Mouse (Mus musculus) neural tube, embryonic 15.5 days (tissue): ENCODE data around the gene Pld3. TPM values are rescaled to one million over a fixed set of nuclear protein-coding genes. Genes with fewer than 3 reads are reported as not detected.

ENCODE experiments used
- ATAC-seq: fragments of 200-750 bp; cut with Nextera tagmentation; 2 replicates; pipeline ENCODE4 v1.8.0; 2017; ENCODE audit warnings: mild to moderate bottlenecking, moderate TSS enrichment, moderate library complexity; ENCODE audit not compliant: low FRiP score
- H3K27ac ChIP-seq: fragments of 300-500 bp; sonication (generic); replicated peaks from 2 replicates; pipeline ENCODE4 v1.5.1; 2015; ENCODE audit warnings: mild to moderate bottlenecking, inconsistent platforms
- H3K27me3 ChIP-seq: fragments of 300-500 bp; sonication (generic); replicated peaks from 2 replicates; pipeline ENCODE4 v1.6.1; 2015; ENCODE audit warnings: inconsistent platforms
- H3K36me3 ChIP-seq: fragments of 300-500 bp; sonication (generic); 2 replicates; pipeline ENCODE4 v1.6.1; 2015; ENCODE audit warnings: inconsistent platforms
- H3K4me1 ChIP-seq: fragments of 300-500 bp; sonication (generic); 2 replicates; pipeline ENCODE4 v1.6.1; 2015; ENCODE audit warnings: inconsistent platforms
- H3K4me2 ChIP-seq: fragments of 300-500 bp; sonication (generic); 2 replicates; pipeline ENCODE4 v1.6.1; 2015; ENCODE audit warnings: inconsistent platforms, mild to moderate bottlenecking, moderate library complexity
- H3K4me3 ChIP-seq: fragments of 300-500 bp; sonication (generic); replicated peaks from 2 replicates; pipeline ENCODE4 v1.5.1; 2015; ENCODE audit warnings: mild to moderate bottlenecking, inconsistent platforms
- H3K9ac ChIP-seq: fragments of 300-500 bp; sonication (generic); replicated peaks from 2 replicates; pipeline ENCODE4 v1.6.1; 2015; ENCODE audit warnings: mild to moderate bottlenecking, inconsistent platforms
- H3K9me3 ChIP-seq: fragments of 300-500 bp; sonication (generic); replicated peaks from 2 replicates; pipeline ENCODE4 v1.6.1; 2016; ENCODE audit warnings: inconsistent platforms
- WGBS: fragments of 180-500 bp; shearing (Covaris S2); methylation state at CpG from one replicate; pipeline ENCODE4 v1.1.7; 2015; ENCODE audit warnings: mixed read lengths; 5-methylcytosine and 5-hydroxymethylcytosine counted together
- polyA plus RNA-seq: library from polyadenylated mRNA; unstranded; fragments of >200 nt; fragmentation: Nextera tagmentation; extraction: Ambion mirVana; gene quantifications from 2 replicates; pipeline ENCODE4 v1.2.1, GENCODE M21; 2015

The Pld3 gene
- polyA plus RNA-seq = 187 and 191 TPM in 2 replicates

- under 1% methylated on average over 41 of the region's 41 CpGs for WGBS
- H3K4me1 ChIP-seq = peaks cover 32% of the 10 kb centered on the region
- no peaks in the 10 kb centered on the region for H3K9me3 ChIP-seq
- peaks cover 5% of the 10 kb centered on the region; the same call in 1 of the 2 replicates for H3K36me3 ChIP-seq
- peak within 1 kb of the TSS; percentile 87 for H3K4me2 ChIP-seq
- peak within 1 kb of the TSS; percentile 82 for H3K9ac ChIP-seq
- peak within 1 kb of the TSS; percentile 81 for H3K4me3 ChIP-seq
- H3K27me3 ChIP-seq = no peaks in the 10 kb centered on the region
- peak; percentile 99 for ATAC-seq
- H3K27ac ChIP-seq = peak within 1 kb of the TSS; percentile 63; the same call in 1 of the 2 replicates
These were observed at the start of gene Pld3, which contains the start of gene 2310022A10Rik for GRCm38 (mm10) chr7:27552931-27553513. Pld3 (minus strand) TSS chr7:27553218. 2310022A10Rik (plus strand) TSS chr7:27553233.

- Histone ChIP-seq H3K9me3 (no peaks in the 10 kb centered on the region), H3K27ac (no peak overlapping the region), H3K4me2 (no peak overlapping the region), H3K9ac (no peak overlapping the region), H3K36me3 (no peaks in the 10 kb centered on the region), H3K4me1 (peaks cover 59% of the 10 kb centered on the region), H3K4me3 (no peak overlapping the region), H3K27me3 (no peaks in the 10 kb centered on the region)
- WGBS = 92% methylated on average over 2 of the region's 2 CpGs
- ATAC-seq = no peak
These were observed 49.1 kb upstream of the Pld3 start for GRCm38 (mm10) chr7:27602161-27602560.

- Histone ChIP-seq H3K4me3 (no peak overlapping the region), H3K27me3 (no peaks in the 10 kb centered on the region), H3K4me1 (peaks cover 59% of the 10 kb centered on the region), H3K9me3 (no peaks in the 10 kb centered on the region), H3K27ac (no peak overlapping the region), H3K9ac (no peak overlapping the region), H3K4me2 (no peak overlapping the region), H3K36me3 (no peaks in the 10 kb centered on the region)
- 57% methylated on average over 4 of the region's 4 CpGs for WGBS
- no peak for ATAC-seq
These were observed 48.6 kb upstream of the Pld3 start for GRCm38 (mm10) chr7:27601628-27602027.

GRCm38 (mm10) chr7:27598053-27598452 is 45.0 kb upstream of the Pld3 start:
- no peaks in the 10 kb centered on the region for H3K9me3 ChIP-seq
- ATAC-seq = no peak
- 83% methylated on average over 7 of the region's 7 CpGs for WGBS
- H3K4me1 ChIP-seq = peaks cover 48% of the 10 kb centered on the region
- H3K4me2 ChIP-seq = no peak overlapping the region
- no peaks in the 10 kb centered on the region for H3K27me3 ChIP-seq
- H3K9ac ChIP-seq = no peak overlapping the region
- H3K27ac ChIP-seq = no peak overlapping the region
- no peaks in the 10 kb centered on the region for H3K36me3 ChIP-seq
- no peak overlapping the region for H3K4me3 ChIP-seq

GRCm38 (mm10) chr7:27596586-27597503 is 43.8 kb upstream of the Pld3 start:
- no peak for ATAC-seq
- peak overlapping the region; percentile 11; the same call in 1 of the 2 replicates for H3K4me2 ChIP-seq
- H3K4me1 ChIP-seq = peaks cover 49% of the 10 kb centered on the region

GRCm38 (mm10) chr7:27592934-27593645 is 40.1 kb upstream of the Pld3 start:
- H3K4me1 ChIP-seq = peaks cover 36% of the 10 kb centered on the region
- no peak for ATAC-seq
- peak overlapping the region; percentile 84 for H3K9ac ChIP-seq
- no peaks in the 10 kb centered on the region for H3K36me3 ChIP-seq
- peak overlapping the region; percentile 100 for H3K27ac ChIP-seq
- H3K4me2 ChIP-seq = peak overlapping the region; percentile 75
- peak overlapping the region; percentile 68 for H3K4me3 ChIP-seq
- whole genome bisulfite sequencing = 56% methylated on average over 12 of the region's 12 CpGs
- no peaks in the 10 kb centered on the region for H3K27me3 ChIP-seq
- no peaks in the 10 kb centered on the region for H3K9me3 ChIP-seq

More at GRCm38 (mm10) chr7:27596586-27597503, 43.8 kb upstream of the Pld3 start:
- Histone ChIP-seq H3K36me3 (no peaks in the 10 kb centered on the region), H3K27me3 (no peaks in the 10 kb centered on the region), H3K4me3 (no peak overlapping the region), H3K27ac (peak overlapping the region; percentile 64), H3K9me3 (no peaks in the 10 kb centered on the region), H3K9ac (no peak overlapping the region)
- 62% methylated on average over 10 of the region's 10 CpGs for WGBS

GRCm38 (mm10) chr7:27592217-27592929 is 39.4 kb upstream of the Pld3 start:
- Histone ChIP-seq H3K27ac (peak overlapping the region; percentile 100), H3K4me3 (peak overlapping the region; percentile 68), H3K9me3 (no peaks in the 10 kb centered on the region), H3K36me3 (no peaks in the 10 kb centered on the region), H3K27me3 (no peaks in the 10 kb centered on the region), H3K9ac (peak overlapping the region; percentile 84), H3K4me1 (peaks cover 34% of the 10 kb centered on the region), H3K4me2 (peak overlapping the region; percentile 75)
- peak; percentile 66 for ATAC-seq
- WGBS = 2% methylated on average over 17 of the region's 17 CpGs

- Histone ChIP-seq H3K9ac (peak within 1 kb of the TSS; percentile 84), H3K4me3 (peak within 1 kb of the TSS; percentile 68), H3K27me3 (no peaks in the 10 kb centered on the region), H3K4me1 (peaks cover 25% of the 10 kb centered on the region), H3K27ac (peak within 1 kb of the TSS; percentile 100), H3K9me3 (no peaks in the 10 kb centered on the region), H3K36me3 (no peaks in the 10 kb centered on the region), H3K4me2 (peak within 1 kb of the TSS; percentile 75)
- peak; percentile 95 for ATAC-seq
- WGBS = 1% methylated on average over 58 of the region's 71 CpGs
These were observed 38.5 kb upstream of the Pld3 start, which contains the start of gene Akt2 for GRCm38 (mm10) chr7:27591266-27592216. Akt2 (plus strand) TSS chr7:27591552.

GRCm38 (mm10) chr7:27590566-27591213 is 37.7 kb upstream of the Pld3 start:
- peak overlapping the region; percentile 40; the same call in 1 of the 2 replicates for H3K9ac ChIP-seq
- 61% methylated on average over 4 of the region's 4 CpGs for WGBS
- H3K27me3 ChIP-seq = no peaks in the 10 kb centered on the region
- no peaks in the 10 kb centered on the region for H3K9me3 ChIP-seq
- ATAC-seq = no peak
- H3K36me3 ChIP-seq = peaks cover under 1% of the 10 kb centered on the region; the same call in 1 of the 2 replicates
- H3K4me1 ChIP-seq = peaks cover 17% of the 10 kb centered on the region
- peak overlapping the region; percentile 68 for H3K4me3 ChIP-seq
- H3K4me2 ChIP-seq = peak overlapping the region; percentile 57
- peak overlapping the region; percentile 100 for H3K27ac ChIP-seq

- H3K4me3 ChIP-seq = no peak overlapping the region
- ATAC-seq = no peak
- 98% methylated on average over 4 of the region's 4 CpGs for WGBS
These were observed 37.1 kb upstream of the Pld3 start for GRCm38 (mm10) chr7:27590088-27590487.

More at GRCm38 (mm10) chr7:27590088-27590487, 37.1 kb upstream of the Pld3 start:
- Histone ChIP-seq H3K4me1 (peaks cover 17% of the 10 kb centered on the region), H3K4me2 (no peak overlapping the region), H3K27me3 (no peaks in the 10 kb centered on the region), H3K27ac (no peak overlapping the region), H3K9me3 (no peaks in the 10 kb centered on the region), H3K9ac (no peak overlapping the region), H3K36me3 (peaks cover 6% of the 10 kb centered on the region; the same call in 1 of the 2 replicates)
